8 mouse cellular contexts compared by ENCODE assay signal in the genomic region with DNA sequence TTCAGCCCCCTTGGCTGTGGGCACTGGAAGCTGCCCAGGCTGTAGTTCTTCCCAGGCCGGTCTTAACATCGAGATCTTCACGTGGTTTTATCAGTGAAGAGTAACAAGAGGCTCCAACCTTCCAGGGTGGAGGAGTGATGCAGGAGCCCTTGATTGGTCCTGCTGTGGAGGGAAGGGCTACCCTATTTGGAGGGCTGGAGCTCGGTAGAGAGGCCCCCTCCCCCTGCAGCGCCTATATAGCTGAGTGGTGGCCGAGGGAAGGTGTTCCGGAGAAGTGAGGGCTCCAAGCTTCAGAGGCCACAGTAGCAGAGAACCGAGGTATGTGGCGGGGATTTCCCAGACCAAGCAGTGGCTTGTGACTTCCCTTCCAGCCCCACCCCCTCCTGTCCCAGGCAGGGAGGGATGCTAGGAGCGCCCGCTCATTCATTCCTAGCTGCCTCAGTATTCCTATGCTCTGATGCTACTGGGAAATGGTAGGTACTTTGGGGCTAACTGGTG. TPM values are rescaled to one million over a fixed set of nuclear protein-coding genes. Genes with fewer than 3 reads are reported as not detected.
DNase-seq lines count a peak whose midpoint lies in the region; ATAC-seq and TF ChIP-seq lines count a peak whose summit lies in the region.

A gene (plus strand): TSS at position 264 of the 498 bp plus-strand sequence.

- H3K9ac ChIP-seq in hindbrain, embryonic 12.5 days: no peak within 1 kb of the TSS
- no peak within 1 kb of the TSS for H3K9ac ChIP-seq in hindbrain, postnatal 0 days (replicated peaks; ENCODE audit: low read length)

- peaks cover 9% of the 10 kb centered on the region for H3K4me1 ChIP-seq in hindbrain, embryonic 12.5 days
- H3K4me1 ChIP-seq in hindbrain, postnatal 0 days (ENCODE audit: insufficient read depth, low read length): peaks cover 13% of the 10 kb centered on the region; the same call in 1 of the 2 replicates
- peaks cover 13% of the 10 kb centered on the region for H3K4me1 ChIP-seq in brown adipose tissue, adult 24 weeks (ENCODE audit: control insufficient read depth, insufficient read depth, insufficient read length, low read length)
- peaks cover 15% of the 10 kb centered on the region for H3K4me1 ChIP-seq in testis, adult 2 months (ENCODE audit: control insufficient read depth, insufficient read depth, low read length)

- 18% methylated on average over 11 of the region's 11 CpGs for WGBS in hindbrain, embryonic 12.5 days
- 28% methylated on average over 11 of the region's 11 CpGs for WGBS in hindbrain, postnatal 0 days

- no peak; the same call in 1 of the 2 replicates for TF ChIP-seq POLR2A in testis, adult 2 months (IDR thresholded peaks at IDR 0.05; ENCODE audit: control insufficient read depth, low read depth, low read length)

- no peak for TF ChIP-seq CTCF in hindbrain, postnatal 0 days (IDR thresholded peaks at IDR 0.05; ENCODE audit: low read depth)
- no peak for TF ChIP-seq CTCF in testis, adult 2 months (IDR thresholded peaks at IDR 0.05; ENCODE audit: control insufficient read depth, insufficient read depth, insufficient replicate concordance, low read depth, low read length)

- peaks cover 52% of the 10 kb centered on the region for H3K27me3 ChIP-seq in hindbrain, embryonic 12.5 days
- no peaks in the 10 kb centered on the region for H3K27me3 ChIP-seq in hindbrain, postnatal 0 days (ENCODE audit: insufficient read depth, low read length)
- no peaks in the 10 kb centered on the region for H3K27me3 ChIP-seq in testis, adult 2 months (ENCODE audit: control insufficient read depth, insufficient read depth, low read length)

- H3K27ac ChIP-seq in hindbrain, embryonic 12.5 days: no peak within 1 kb of the TSS
- no peak within 1 kb of the TSS for H3K27ac ChIP-seq in hindbrain, postnatal 0 days
- H3K27ac ChIP-seq in brown adipose tissue, adult 24 weeks (replicated peaks; ENCODE audit: low read depth, low read length): no peak within 1 kb of the TSS
- H3K27ac ChIP-seq in testis, adult 2 months (ENCODE audit: control insufficient read depth, insufficient read depth, low read depth, low read length): no peak within 1 kb of the TSS

- ATAC-seq in hindbrain, embryonic 12.5 days (ENCODE audit: low FRiP score): no peak
- ATAC-seq in hindbrain, postnatal 0 days: no peak
- peak; percentile 83 for ATAC-seq in inflammation-experienced regulatory T-cells, adult 6 months

- no peak within 1 kb of the TSS for H3K4me3 ChIP-seq in hindbrain, embryonic 12.5 days
- no peak within 1 kb of the TSS for H3K4me3 ChIP-seq in hindbrain, postnatal 0 days (ENCODE audit: low read length)
- peak within 1 kb of the TSS; percentile 16; the same call in 1 of the 2 replicates for H3K4me3 ChIP-seq in brown adipose tissue, adult 24 weeks (ENCODE audit: insufficient read depth, low read depth, low read length)
- no peak within 1 kb of the TSS for H3K4me3 ChIP-seq in testis, adult 2 months (ENCODE audit: control insufficient read depth, low read depth, low read length)

- H3K9me3 ChIP-seq in hindbrain, embryonic 12.5 days (replicated peaks): no peaks in the 10 kb centered on the region
- no peaks in the 10 kb centered on the region for H3K9me3 ChIP-seq in hindbrain, postnatal 0 days (ENCODE audit: low read length)

- H3K4me2 ChIP-seq in hindbrain, embryonic 12.5 days (replicated peaks): peak within 1 kb of the TSS; percentile 5; the same call in 1 of the 2 replicates
- no peak within 1 kb of the TSS for H3K4me2 ChIP-seq in hindbrain, postnatal 0 days (ENCODE audit: low read depth, low read length)

- no peak for DNase-seq in hindbrain, postnatal 0 days (ENCODE audit: low spot score)
- peak; percentile 25 for DNase-seq in 3T3-L1 (ENCODE audit: low read depth, low spot score)
- DNase-seq in left cerebral cortex, adult 11 months (ENCODE audit: low spot score): no peak
- no peak for DNase-seq in urinary bladder, adult 18-20 months (ENCODE audit: low spot score in 2 of 2)

- no peaks in the 10 kb centered on the region for H3K36me3 ChIP-seq in hindbrain, embryonic 12.5 days
- H3K36me3 ChIP-seq in hindbrain, postnatal 0 days (ENCODE audit: insufficient read depth, low read length): no peaks in the 10 kb centered on the region
- H3K36me3 ChIP-seq in testis, adult 2 months (ENCODE audit: control insufficient read depth, insufficient read depth, low read length): no peaks in the 10 kb centered on the region

RNA-seq across cellular contexts. Expression of the gene that starts here (rescaled TPM):
- 11.6 and 13.3 TPM in 2 replicates for polyA plus RNA-seq in hindbrain, embryonic 12.5 days (2016; fragmentation: Nextera tagmentation; extraction: Ambion mirVana)
- total RNA-seq in hindbrain, postnatal 0 days (2014; rRNA removed): 4.4 and 5.6 TPM in 2 replicates
- 6.4 and 7.2 TPM in 2 replicates for polyA plus RNA-seq in hindbrain, postnatal 0 days (2015; fragmentation: Nextera tagmentation; extraction: Ambion mirVana)
- 0.58 and 0.71 TPM in 2 replicates for polyA plus RNA-seq in brown adipose tissue, adult 24 weeks (2012; ENCODE audit: insufficient read depth, insufficient read length, missing spikeins)
- under 1 TPM in 1 of 3 experiments, not detected in 2; 0.30 TPM for polyA plus RNA-seq in inflammation-experienced regulatory T-cells, adult 6 months (2017; shearing (Covaris generic))
- 57.2 and 107 TPM in 2 replicates for polyA plus RNA-seq in testis, adult 2 months (2012; rRNA removed)

Comparison
In these comparisons a context has a peak if more than half of its experiments do, and no peak if none do; other contexts are left out.
1. Peak in ATAC-seq in inflammation-experienced regulatory T-cells, adult 6 months; RNA of the gene not detected or under 1 TPM.